Mouse (Mus musculus) layer of hippocampus, adult 8-10 months (tissue): Measurements from ENCODE around the gene Adgrl3. TPM values are rescaled to one million over a fixed set of nuclear protein-coding genes. Genes with fewer than 3 reads are reported as not detected.

Source experiments
- DNase-seq, 2 experiments: peaks; one replicate each; pipeline ENCODE4 v3.0.0; 2022; ENCODE audit warnings: low spot score in 2 of 2
- total RNA-seq, 4 experiments: library from RNA; stranded (reverse); gene quantifications; 2 replicates each; pipeline ENCODE4 v1.2.4; 2022

Adgrl3 gene
- total RNA-seq, 4 experiments from 2014 or later = 156 to 185 (median 171) TPM

DNA sequence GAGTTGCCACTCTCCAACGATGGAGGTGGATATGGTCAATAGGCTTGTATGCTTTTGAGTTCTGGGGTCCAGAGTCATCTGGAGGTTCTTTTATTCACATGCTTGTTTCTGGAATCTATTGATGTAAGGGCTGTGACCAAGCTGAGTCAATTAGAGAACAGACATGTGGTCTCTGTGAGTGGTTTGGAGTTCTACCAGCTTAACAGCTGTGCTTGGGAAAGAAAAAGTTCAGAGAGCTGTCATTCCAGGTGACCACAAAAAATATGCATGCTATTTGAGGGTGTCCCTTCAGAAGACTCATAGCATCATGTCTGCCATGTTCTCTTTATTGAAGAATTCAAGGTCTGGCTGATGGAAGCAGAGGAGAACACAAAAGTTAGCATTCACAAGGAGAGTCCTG, 53.9 kb downstream of the Adgrl3 start:
- DNase-seq = no peak

DNA sequence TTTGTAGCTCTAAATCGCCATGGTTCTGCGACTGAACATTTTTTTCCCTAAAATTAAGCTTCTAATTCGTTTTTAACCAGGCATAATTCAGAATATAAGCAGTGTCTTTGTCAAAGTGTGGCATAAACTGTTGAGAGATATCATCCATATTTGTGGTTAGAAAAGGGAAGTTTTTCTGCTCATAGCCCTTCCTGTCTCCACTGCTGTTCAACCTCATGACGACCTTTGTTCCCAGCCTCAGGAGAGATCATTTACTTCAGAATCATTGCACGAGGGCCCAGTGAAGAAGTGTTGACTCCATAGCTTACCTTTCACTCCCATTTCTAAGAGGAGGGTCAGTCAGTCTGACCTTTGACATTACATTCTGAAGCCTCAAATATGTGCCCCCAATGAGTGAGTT, 56.4 kb downstream of the Adgrl3 start:
- DNase-seq = no peak

DNA sequence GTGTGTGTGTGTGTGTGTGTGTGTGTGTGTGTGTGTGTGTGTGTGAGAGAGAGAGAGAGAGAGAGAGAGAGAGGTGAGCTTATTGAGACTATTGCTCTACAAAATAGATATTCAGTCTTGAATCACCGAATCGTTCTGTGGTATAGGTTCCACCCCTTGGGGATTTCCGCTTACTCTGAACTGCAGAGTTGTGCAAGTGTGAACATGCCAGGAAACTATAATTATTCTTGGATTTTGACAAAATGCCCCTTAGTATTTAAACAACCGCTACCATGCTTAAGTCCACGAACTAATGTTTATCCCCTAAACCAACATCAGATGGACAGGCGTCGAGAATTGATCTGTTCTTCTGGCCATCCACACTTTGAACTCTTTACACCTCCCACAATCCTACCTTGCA, 57.1 kb downstream of the Adgrl3 start:
- DNase-seq = no peak

DNA sequence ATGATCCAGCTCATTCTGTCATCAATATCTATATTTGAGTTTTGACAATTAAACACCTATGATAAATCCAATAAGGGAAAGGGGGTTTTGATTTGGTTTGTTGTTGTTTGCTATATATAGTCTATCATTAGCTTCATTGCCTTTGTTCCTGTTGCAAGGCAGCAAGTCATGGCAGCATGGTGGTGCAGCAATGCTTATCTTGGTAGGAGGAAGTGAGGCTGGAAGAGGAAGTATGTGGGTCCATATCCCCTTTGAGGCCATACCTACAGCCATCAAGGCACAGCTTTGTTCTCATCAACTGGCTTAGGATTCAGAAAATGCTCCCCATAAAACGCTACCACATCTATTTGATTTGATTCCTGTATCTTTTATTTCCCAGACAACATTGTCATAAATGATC, 58.1 kb downstream of the Adgrl3 start:
- no peak for DNase-seq

DNA sequence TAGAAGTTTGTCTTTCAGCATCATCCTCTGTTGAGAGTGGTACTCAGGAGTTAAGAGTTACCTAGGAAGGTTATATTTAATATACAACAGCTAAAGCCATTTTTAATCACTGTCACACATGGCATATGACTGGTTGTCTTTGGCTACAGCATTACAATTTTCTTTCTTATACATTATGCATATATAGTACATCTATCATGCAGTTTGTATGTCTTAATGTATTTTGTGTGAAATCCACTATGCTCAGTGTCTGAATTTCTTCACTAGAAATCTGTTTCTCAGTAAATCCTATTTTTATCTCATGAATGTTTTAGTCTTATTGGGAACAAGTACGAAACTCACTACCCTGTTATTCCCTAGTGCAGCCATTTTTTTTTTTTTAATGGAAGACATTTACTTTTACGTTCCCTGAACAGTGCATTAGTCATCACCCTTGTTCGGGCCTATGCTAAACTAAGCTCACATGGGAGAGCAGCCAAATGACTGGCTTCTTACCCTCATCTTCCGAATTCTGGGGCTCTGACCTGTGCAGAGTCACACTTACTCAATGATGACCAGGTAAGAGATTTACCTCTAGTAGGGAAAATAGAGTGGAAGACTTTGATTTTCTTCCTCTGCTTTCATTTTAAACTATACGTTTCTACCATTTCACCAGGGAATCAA, 63.9 kb downstream of the Adgrl3 start:
- DNase-seq = no peak

DNA sequence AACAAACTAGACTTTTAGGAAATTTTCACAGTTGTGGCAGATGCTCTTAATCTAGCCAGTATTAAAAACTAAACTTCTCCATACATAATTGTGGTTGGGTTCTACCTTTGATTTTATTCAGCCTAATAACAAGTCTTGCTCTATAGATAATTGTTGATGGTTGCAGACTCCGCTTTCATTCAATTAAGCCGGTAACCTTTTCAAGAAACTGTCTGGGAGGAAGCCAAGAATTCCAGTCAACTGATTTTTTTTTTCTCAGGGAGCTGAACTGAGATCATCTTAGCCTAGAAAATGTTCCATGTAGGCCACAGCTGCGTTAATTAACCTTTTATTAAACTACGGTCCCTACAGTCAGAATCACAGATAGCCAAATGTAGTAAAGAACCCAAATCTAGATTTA, 65.2 kb downstream of the Adgrl3 start:
- DNase-seq = no peak

DNA sequence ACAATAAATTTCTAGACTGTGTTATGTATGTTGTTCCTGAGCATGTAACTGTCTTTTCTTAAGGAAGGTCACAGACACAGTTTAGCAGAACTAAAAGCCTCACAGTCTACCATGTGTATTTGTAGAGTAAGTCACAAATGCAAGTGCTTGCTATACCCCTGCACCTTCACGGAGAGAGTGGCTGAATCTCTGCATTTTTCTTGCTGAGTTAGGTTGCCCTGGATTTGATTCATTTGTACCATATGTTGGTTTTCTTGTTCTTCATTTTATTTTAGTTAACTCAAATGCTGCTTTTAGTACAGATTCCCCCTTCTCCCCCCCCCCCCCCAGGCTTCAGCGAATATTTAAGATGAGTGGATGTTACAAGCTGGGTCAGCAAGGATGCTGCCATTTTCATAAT, 68.7 kb downstream of the Adgrl3 start:
- no peak for DNase-seq

DNA sequence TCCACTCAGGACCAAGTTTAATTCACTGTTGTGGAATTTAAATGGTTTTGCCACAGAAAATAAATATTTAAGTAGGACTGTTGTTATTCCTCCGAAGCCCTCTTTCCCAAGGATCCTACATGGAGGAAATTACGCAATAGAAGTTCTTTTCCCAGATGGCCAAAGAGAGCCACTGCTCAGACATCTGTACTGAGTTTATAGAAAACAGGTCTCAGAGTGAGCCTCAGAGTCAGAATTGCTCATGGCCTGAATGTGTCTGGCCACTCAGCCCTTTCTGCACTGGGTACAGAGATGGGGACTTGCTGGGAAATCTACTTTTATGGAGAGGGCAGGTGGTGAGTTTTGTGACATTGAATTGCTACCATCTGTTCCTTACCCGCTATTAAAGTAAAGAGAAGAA, 74.7 kb downstream of the Adgrl3 start:
- DNase-seq = no peak

DNA sequence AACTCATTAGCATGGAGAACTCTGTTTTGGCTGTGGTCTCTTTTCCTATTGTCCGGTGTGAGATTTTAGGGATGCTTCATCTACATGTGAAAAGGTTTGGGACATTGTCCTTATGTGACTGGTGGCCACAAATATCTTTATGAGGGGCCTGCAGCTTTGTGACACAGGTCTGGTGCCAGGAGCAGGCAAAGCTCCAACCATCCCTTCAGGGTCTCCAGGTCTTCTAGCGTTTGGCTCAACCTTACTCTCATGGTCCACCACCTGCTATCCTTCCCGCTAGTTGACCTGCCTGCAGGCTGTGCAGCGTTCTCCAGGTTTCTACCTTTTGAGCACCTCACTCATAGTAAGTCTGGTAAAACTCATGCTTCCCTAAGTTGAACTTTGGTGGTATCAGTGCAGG, 77.2 kb downstream of the Adgrl3 start:
- no peak for DNase-seq

DNA sequence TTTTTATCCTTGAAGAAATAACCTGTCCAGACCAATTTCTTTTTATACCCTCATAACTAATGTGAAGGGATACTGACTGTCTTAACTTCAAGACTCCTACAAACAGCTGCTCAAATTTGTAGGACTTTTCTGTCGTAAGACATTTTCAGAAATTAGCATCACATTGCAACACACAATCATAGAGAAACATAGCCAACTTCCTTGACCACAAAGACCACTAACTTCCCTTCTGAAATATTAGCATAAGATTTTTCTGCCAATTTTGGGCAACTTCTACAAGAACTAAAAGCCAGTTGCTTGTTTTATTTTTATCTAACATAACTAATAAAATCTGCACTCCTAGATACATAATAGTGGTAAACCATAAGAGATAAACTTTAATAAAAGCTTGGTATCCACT, 87.5 kb downstream of the Adgrl3 start:
- DNase-seq = no peak

DNA sequence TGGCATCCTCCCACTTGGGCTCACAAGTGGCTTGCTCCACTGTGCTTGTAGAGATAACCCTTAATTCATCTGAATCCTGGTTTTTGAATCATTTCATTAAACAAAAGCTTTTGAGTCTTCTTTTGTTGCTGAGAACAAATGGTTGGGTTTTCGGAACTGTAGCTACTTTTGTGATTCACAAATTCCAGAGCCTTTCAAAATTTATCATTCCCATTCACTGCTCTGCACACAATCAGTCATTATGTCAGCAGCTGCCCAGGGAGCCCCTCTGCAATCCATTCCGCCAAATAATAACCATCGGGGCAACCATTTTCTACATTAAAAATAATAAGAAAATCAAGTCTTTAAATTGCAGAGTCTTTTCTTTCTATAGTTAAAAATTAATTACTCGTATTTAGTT, 104.5 kb downstream of the Adgrl3 start:
- no peak for DNase-seq

DNA sequence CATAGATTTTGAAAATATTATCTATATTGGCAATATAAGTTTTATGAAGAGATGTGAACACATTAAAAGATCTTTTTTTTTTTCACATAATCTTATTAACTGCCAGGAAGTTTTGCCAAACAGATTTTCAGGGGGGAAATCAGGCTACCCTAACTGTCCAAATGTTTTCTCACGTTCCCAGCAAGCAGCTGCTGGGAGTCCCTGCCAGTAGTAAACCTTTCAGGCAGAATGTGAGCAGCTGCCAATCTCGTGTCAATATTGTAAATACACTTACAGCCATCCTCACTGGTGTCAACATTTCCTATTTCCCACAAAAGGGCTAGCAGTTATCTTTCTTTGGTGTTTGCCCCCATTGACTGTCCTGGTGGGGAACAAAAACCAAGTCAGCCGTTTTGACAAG, 107.7 kb downstream of the Adgrl3 start:
- no peak for DNase-seq

DNA sequence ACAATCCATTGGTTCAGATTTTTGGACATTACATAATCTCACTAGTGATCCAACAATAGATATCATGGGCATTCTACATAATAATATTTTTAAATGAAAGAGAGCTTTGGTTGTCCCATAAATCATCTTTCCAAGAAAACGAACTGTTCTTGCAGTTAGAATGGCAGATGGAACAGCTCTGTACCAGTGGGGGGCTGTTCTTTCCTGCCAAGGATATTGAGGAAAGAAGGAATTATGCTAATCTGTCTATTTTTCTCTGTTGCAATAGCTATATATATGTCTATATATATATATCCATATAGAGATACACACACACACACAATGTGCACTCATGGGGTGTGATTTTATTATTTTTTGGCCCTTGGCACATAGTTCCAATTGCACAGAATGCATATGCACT, 116.5 kb downstream of the Adgrl3 start:
- DNase-seq = no peak

DNA sequence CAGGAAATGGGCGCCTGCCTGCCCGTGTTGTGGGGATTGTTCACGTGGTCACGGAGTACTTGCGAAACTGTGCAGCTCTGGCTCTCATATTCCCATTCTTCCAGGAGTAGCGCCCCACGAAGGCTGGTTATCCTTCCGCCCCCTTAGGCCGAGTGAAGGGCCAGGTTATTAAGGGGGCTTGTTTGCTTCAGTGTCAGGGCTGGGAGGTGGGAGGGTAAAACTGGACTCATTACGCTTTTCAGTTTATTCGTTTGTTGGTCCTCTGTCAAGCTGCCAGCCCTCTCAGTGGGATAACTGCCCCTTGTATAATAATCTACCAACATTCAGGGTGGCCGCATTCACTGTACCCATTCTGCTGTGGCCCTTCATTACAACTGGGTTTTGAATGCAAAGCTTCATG, 135.9 kb downstream of the Adgrl3 start:
- DNase-seq = peak; percentile 25 to 41

DNA sequence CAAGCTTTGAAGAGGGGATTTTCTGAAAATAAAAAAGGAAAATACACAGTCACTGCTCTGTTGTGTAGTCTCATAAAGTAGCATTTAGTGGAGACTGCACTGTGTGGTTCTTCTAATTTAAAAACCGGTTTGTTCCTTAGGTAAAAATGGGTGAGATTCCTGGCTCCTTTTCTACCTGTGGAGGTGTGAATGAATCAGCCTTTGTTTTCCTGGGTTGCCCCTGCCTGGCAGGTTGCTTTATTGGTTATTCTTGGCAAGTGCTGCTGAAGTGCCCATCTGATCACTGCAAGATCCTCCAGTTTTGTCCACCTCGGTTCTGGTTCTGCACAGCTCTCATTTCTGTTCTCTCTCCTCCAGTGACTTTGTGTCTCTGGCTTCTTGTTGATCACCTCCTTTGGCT, 136.3 kb downstream of the Adgrl3 start:
- DNase-seq = peak in 1 of 2 experiments; percentile 18

DNA sequence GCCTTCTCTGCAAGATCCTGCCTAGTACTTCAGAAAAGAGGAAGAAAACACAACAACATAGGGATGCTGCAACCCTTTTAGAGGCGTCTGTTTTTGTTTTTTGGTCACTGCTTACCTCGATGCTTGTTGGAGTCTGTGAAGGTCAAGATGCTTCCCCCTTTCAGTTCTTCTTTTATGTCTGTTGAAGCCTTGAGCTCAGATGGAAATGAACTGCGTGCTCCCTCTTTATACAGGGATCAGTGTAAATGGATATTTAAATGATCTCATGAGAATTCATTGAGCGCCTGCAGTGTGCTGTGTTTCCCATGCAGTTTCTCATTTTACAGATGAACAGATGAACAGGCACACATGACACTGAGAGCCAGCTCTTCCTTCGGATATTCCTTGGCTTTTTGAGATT, 136.9 kb downstream of the Adgrl3 start:
- DNase-seq = no peak

DNA sequence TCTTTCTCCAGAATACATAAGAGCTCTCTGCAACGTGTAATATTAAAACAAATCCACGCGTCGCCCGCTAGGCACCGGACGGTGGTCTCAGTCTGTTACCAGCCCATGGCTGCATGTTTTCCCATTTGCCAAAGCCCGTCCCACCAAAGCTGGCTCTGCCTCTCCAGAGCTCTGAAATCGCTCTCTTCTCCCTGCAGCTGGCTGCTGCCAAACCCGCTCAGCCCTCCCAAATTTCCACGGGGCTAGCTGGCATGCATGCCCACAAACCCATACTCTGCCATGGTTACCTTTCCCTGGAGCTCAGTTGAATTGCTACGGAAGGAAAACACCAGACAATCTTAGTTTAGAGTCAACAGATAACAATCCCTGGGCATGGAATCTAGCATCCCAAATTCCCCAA, 139.1 kb downstream of the Adgrl3 start:
- peak in 1 of 2 experiments; percentile 30 for DNase-seq

DNA sequence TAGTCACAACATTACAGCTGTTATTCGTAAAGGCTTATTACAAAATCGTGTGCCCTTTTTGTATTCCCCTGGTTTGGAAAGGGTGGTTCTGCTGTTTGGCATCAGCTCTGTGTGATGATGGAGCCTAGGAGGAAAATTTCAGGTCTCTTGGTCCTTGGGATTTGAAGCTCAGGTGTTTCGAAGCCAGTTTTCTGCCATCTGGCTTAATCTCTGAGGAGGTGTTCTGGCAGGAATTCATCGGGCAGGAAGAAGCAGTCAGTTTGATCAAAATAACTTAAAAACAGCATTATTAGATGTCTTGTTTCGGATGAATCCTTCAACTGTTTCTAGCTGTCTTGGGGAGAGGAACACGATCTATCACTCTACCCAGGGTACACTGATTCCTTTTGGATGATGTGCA, 140.5 kb downstream of the Adgrl3 start:
- no peak for DNase-seq

DNA sequence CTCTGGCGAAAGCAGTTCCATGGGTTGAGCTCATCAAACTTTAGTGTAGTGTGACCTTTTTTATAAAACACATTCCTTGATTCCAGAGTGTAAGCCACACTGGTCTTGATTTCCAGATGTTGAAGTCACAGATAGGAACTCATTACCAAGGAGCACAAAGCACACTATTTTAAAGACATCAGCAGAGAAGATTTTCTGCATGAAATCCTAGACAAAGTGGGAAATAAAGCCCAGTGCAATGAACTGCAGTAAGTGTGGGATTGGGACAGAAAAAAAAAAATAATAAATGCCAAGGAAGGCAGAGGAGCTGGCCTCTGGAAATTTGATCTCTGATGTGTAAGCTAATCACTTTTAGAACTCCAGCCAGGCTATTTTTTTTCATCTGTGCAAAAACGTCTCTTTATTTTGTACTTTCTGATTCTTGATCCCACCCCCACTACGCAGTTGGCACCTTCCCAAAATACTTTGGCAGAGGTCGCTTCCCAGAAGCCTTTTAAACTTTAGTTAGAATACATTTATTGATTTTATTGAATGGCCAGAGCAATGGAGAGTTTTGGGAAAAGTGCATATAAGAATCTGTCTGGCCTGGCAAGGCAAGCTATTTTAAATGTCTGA, 169.0 kb downstream of the Adgrl3 start:
- no peak for DNase-seq

DNA sequence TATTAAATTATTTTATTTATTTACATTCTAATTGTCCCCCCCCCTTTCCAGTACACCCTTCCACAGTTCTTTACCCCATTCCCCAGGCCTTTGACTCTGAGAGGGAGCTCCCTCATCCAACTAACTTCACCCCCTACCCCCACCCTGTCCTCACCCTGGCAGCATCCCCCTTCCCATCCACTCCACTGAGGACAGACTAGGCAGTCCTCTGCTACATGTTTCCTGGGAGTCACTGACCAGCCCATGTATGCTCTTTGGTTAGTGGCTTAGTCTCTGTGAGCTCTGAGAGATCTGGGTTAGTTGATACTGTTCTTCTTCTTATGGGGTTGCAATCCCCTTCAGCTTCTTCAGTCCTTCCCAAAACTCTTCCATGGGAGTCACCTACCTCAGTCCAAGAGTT, 180.4 kb downstream of the Adgrl3 start:
- no peak for DNase-seq

DNA sequence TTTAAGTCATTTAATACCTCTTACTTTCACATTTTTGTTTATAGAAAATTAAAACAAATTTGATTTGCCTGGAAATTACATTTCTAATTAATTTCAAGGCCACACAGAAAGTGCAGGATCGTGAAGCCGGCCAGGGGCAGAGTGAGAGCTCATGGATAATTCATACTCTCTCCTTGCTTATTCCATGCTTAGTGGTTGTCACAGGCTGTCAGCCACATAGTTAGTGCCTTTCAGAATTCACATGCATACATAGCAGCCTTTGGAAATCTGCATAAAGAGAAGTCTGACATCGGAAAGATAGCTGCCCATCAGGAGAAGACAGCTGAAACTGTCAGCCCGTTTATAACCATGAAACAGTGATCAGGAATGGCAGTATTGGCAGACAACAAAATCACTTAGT, 181.9 kb downstream of the Adgrl3 start:
- no peak for DNase-seq

DNA sequence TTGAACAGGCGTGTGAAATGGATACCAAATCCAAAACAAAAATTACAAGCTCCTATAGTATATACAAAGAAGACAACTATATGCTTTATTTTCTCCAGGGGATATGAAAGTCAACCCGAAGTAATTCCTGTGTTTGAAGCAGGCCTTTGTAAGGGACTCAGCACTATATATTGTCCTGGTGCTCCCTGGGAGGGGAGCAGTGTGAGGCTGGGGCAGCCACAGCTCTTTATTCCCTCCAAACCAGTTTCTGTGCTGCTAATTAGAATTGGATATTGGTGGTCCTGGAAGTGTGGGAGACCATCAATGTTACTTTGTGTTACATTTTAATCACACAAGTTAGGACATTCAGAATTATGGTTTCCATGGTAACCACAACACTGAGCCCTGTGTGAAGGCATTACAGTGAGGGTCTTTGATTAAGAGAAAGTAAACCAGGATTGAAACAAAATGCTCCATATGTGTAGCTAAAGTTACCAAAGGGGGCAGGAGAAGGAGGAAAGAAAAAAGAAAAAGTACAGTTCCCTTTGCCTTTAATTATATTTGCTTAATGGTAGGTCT, 198.6 kb downstream of the Adgrl3 start:
- DNase-seq = no peak

DNA sequence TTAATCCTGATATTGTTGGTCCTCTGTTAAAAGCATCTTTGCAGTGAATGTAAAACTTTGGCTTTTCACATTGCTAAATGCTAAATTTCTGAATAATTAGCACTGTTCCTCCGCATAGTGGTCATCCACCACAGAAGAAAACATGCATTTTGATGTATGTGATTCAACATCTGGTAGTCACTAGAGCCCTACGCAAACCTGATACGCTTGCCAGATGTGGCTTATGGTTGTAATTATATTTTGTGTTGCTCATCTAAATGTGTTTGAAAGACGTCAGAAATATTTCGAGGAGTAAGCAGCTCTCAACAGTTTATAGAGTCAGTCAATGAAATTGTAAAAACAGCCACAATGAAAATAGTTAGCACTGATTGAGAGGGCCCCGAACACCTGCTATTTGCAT, 204.5 kb downstream of the Adgrl3 start:
- no peak for DNase-seq
